Mouse (Mus musculus): ENCODE measurements around the gene D930007J09Rik.

DNA sequence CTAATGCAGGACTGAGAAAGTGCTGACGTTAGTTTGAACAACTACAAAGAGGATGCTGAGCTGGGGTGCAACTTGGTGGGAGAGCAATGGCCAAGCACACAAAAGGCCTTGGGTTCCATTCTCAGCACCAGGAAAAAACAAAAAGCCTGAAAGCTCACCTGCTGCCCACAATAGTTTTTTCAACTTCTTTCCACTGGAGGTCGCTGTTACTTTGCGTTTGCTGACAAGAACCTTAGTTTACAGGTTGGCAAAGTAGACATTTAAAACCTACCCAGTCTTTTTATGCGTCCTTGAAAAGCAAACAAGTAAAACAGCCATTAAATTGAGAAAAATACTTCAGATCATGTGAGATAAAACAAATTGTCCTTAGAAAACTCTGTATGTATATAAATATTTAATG, 34.5 kb downstream of the D930007J09Rik start:
- no peak for TF ChIP-seq CTCF (IDR thresholded peaks at IDR 0.05; ENCODE audit: borderline replicate concordance, insufficient read depth, low read length)
- no peak for TF ChIP-seq POLR2A (IDR thresholded peaks at IDR 0.05; ENCODE audit: low read depth, low read length)
